ENCODE assay signal across 9 mouse cellular contexts in the genomic region with DNA sequence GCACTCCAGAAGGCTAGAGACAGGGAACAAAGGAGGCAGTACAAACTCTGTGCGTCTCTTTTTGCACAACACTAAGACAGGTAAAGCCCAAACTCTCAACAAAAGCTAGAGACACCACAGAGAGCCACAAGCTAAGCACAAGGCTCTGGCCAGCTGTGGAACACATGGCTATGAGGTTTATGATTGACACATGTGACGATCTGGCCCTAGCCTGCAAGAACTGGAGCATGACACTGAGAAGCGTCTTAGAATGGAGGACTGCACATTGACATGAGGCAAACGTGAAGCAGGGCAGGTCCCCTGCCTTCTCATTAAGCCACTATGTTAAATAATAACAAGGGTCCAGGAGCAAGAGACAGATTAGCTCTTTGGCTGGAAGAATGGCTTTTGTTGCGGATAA. TPM values are rescaled to one million over a fixed set of nuclear protein-coding genes. Genes with fewer than 3 reads are reported as not detected.
DNase-seq lines count a peak whose midpoint lies in the region; ATAC-seq and TF ChIP-seq lines count a peak whose summit lies in the region.
"Had no signal": no experiment of that assay in that cellular context is flagged by ENCODE, and none has a peak within 500 bp of the region (broad histone marks: within the 10 kb centered on the region; RNA-seq: fewer than 3 reads in every experiment).

No protein-coding gene starts in this region.

- no peak for ATAC-seq in forebrain, embryonic 11.5 days (replicated peaks; ENCODE audit: low FRiP score)
- ATAC-seq in forebrain, postnatal 0 days, result no peak
- ATAC-seq in hindbrain, postnatal 0 days, result no peak
- ATAC-seq in liver, postnatal 0 days, result no peak

- no peak for DNase-seq in forebrain, embryonic 11.5 days (ENCODE audit: low spot score)
- DNase-seq in forebrain, postnatal 0 days, result no peak
- DNase-seq in CH12.LX (ENCODE audit: extremely low read depth), result peak; percentile 51
- DNase-seq in hindbrain, postnatal 0 days (ENCODE audit: low spot score), result no peak
- no peak for DNase-seq in liver, postnatal 0 days
- no peak for DNase-seq in cerebellum, adult 8-10 months
- DNase-seq in adrenal gland, postnatal 14 days, result no peak
- no peak for DNase-seq in right cerebral cortex, adult 18-20 months
- DNase-seq: lung, adult 2 months had no signal

- peaks cover 27% of the 10 kb centered on the region for H3K4me1 ChIP-seq in forebrain, embryonic 11.5 days (replicated peaks; ENCODE audit: control insufficient read depth, insufficient read depth, low read length)
- H3K4me1 ChIP-seq in forebrain, postnatal 0 days (ENCODE audit: insufficient read depth), result no peaks in the 10 kb centered on the region; the same call in 1 of the 2 replicates
- peaks cover 6 to 66% of the 10 kb centered on the region in 2 experiments for H3K4me1 ChIP-seq in CH12.LX (ENCODE audit: control insufficient read depth in 1 of 2, insufficient read depth in 2 of 2)
- peaks cover 9% of the 10 kb centered on the region; the same call in 1 of the 2 replicates for H3K4me1 ChIP-seq in hindbrain, postnatal 0 days (ENCODE audit: insufficient read depth, low read length)
- peaks cover 24% of the 10 kb centered on the region for H3K4me1 ChIP-seq in liver, postnatal 0 days (ENCODE audit: insufficient read depth)

- H3K9me3 ChIP-seq in forebrain, embryonic 11.5 days (ENCODE audit: control insufficient read depth, low read length), result no peaks in the 10 kb centered on the region
- H3K9me3 ChIP-seq in forebrain, postnatal 0 days (ENCODE audit: low read length), result no peaks in the 10 kb centered on the region
- H3K9me3 ChIP-seq in CH12.LX (replicated peaks; ENCODE audit: low read length), result no peaks in the 10 kb centered on the region
- H3K9me3 ChIP-seq in hindbrain, postnatal 0 days (ENCODE audit: low read length), result no peaks in the 10 kb centered on the region
- H3K9me3 ChIP-seq in liver, postnatal 0 days (ENCODE audit: low read length), result no peaks in the 10 kb centered on the region

- no peak for TF ChIP-seq CTCF in forebrain, postnatal 0 days (IDR thresholded peaks at IDR 0.05; ENCODE audit: low read depth)
- no peak for TF ChIP-seq CTCF in CH12.LX (conservative IDR thresholded peaks at IDR 0.05 in 1 of 2, IDR thresholded peaks at IDR 0.05 in 1 of 2; ENCODE audit: low read depth in 2 of 2, low read length in 2 of 2)
- no peak for TF ChIP-seq CTCF in hindbrain, postnatal 0 days (IDR thresholded peaks at IDR 0.05; ENCODE audit: low read depth)
- no peak for TF ChIP-seq CTCF in liver, postnatal 0 days (IDR thresholded peaks at IDR 0.05; ENCODE audit: low read depth)

- H3K4me3 ChIP-seq in forebrain, embryonic 11.5 days (ENCODE audit: low read depth, low read length), result no peak overlapping the region
- H3K4me3 ChIP-seq in forebrain, postnatal 0 days (ENCODE audit: low read depth, low read length), result no peak overlapping the region
- H3K4me3 ChIP-seq in CH12.LX (replicated peaks in 1 of 3; ENCODE audit: low read depth in 2 of 3, low read length in 2 of 3, poor library complexity in 1 of 3), result peak overlapping the region in 2 of 3 experiments; percentile 85 to 92
- no peak overlapping the region for H3K4me3 ChIP-seq in hindbrain, postnatal 0 days (ENCODE audit: low read length)
- H3K4me3 ChIP-seq in liver, postnatal 0 days (ENCODE audit: low read depth, low read length), result no peak overlapping the region; the same call in 1 of the 2 replicates

- no peaks in the 10 kb centered on the region for H3K36me3 ChIP-seq in forebrain, embryonic 11.5 days (ENCODE audit: control insufficient read depth, insufficient read depth, low read length)
- H3K36me3 ChIP-seq in forebrain, postnatal 0 days (ENCODE audit: insufficient read depth), result no peaks in the 10 kb centered on the region
- peaks cover 0 to 24% of the 10 kb centered on the region in 2 experiments for H3K36me3 ChIP-seq in CH12.LX (replicated peaks in 1 of 2; ENCODE audit: control insufficient read depth in 1 of 2, insufficient read depth in 1 of 2, low read length in 1 of 2)
- no peaks in the 10 kb centered on the region for H3K36me3 ChIP-seq in hindbrain, postnatal 0 days (ENCODE audit: insufficient read depth, low read length)
- H3K36me3 ChIP-seq in liver, postnatal 0 days (replicated peaks; ENCODE audit: insufficient read depth, low read length), result 0 out of 2 replicates have a peak, but pooled peaks cover 2% of the 10 kb centered on the region

- H3K4me2 ChIP-seq in forebrain, embryonic 11.5 days (ENCODE audit: low read depth, low read length, severe bottlenecking), result peak overlapping the region; percentile 28; the same call in 1 of the 2 replicates
- H3K4me2 ChIP-seq in forebrain, postnatal 0 days (ENCODE audit: low read depth), result no peak overlapping the region
- H3K4me2 ChIP-seq in CH12.LX (ENCODE audit: insufficient read depth, low read depth, poor library complexity, severe bottlenecking), result peak overlapping the region; percentile 89
- peak overlapping the region; percentile 76; the same call in 1 of the 2 replicates for H3K4me2 ChIP-seq in hindbrain, postnatal 0 days (ENCODE audit: low read depth, low read length)
- peak overlapping the region; percentile 74 for H3K4me2 ChIP-seq in liver, postnatal 0 days (ENCODE audit: low read depth, low read length)

- TF ChIP-seq RAD21 in CH12.LX (IDR thresholded peaks at IDR 0.05; ENCODE audit: low read depth, low read length), result no peak

- no peak for TF ChIP-seq EP300 in CH12.LX (IDR thresholded peaks at IDR 0.05; ENCODE audit: low read length)
- no peak for TF ChIP-seq EP300 in liver, postnatal 0 days (IDR thresholded peaks at IDR 0.05; ENCODE audit: low read depth)

- no peak overlapping the region; the same call in 1 of the 2 replicates for H3K9ac ChIP-seq in forebrain, embryonic 11.5 days (ENCODE audit: low read length)
- no peak overlapping the region for H3K9ac ChIP-seq in forebrain, postnatal 0 days
- H3K9ac ChIP-seq in CH12.LX (ENCODE audit: insufficient read depth, low read depth), result 0 out of 2 replicates have a peak overlapping the region, but pooled peaks have one; percentile 18
- H3K9ac ChIP-seq in hindbrain, postnatal 0 days (replicated peaks; ENCODE audit: low read length), result no peak overlapping the region
- H3K9ac ChIP-seq in liver, postnatal 0 days (replicated peaks), result no peak overlapping the region

- 48% methylated on average over 5 of the region's 5 CpGs for WGBS in forebrain, embryonic 11.5 days
- 43% methylated on average over 5 of the region's 5 CpGs for WGBS in forebrain, postnatal 0 days
- WGBS in hindbrain, postnatal 0 days, result 49% methylated on average over 5 of the region's 5 CpGs
- WGBS in liver, postnatal 0 days (ENCODE audit: insufficient replicate concordance), result 58% methylated on average over 5 of the region's 5 CpGs

- TF ChIP-seq POLR2A in CH12.LX (IDR thresholded peaks at IDR 0.05; ENCODE audit: low read depth, low read length), result no peak

- H3K79me2 ChIP-seq in CH12.LX (replicated peaks; ENCODE audit: control insufficient read depth, extremely low read depth, insufficient read depth, poor library complexity, severe bottlenecking), result 0 out of 2 replicates have a peak, but pooled peaks cover 2% of the 10 kb centered on the region

- no peak overlapping the region for H3K27ac ChIP-seq in forebrain, embryonic 11.5 days (ENCODE audit: low read depth, low read length)
- H3K27ac ChIP-seq in forebrain, postnatal 0 days (ENCODE audit: low read depth, low read length), result no peak overlapping the region
- H3K27ac ChIP-seq in CH12.LX (ENCODE audit: insufficient read depth, low read depth), result no peak overlapping the region
- H3K27ac ChIP-seq in hindbrain, postnatal 0 days, result no peak overlapping the region
- H3K27ac ChIP-seq in liver, postnatal 0 days (ENCODE audit: low read depth), result no peak overlapping the region

- H3K27me3 ChIP-seq in forebrain, embryonic 11.5 days (ENCODE audit: control insufficient read depth, insufficient read depth, low read length), result no peaks in the 10 kb centered on the region
- no peaks in the 10 kb centered on the region for H3K27me3 ChIP-seq in forebrain, postnatal 0 days (ENCODE audit: insufficient read depth, low read length)
- peaks cover 4% of the 10 kb centered on the region for H3K27me3 ChIP-seq in CH12.LX (replicated peaks)
- H3K27me3 ChIP-seq in hindbrain, postnatal 0 days (ENCODE audit: insufficient read depth, low read length), result no peaks in the 10 kb centered on the region
- no peaks in the 10 kb centered on the region for H3K27me3 ChIP-seq in liver, postnatal 0 days (ENCODE audit: insufficient read depth, low read length)

- in situ Hi-C loops in CH12.LX (cut with MboI; ENCODE audit: low pct_ligation_motif_present, low pct_unique_long_range_greater_than_20kb, low sequenced_read_pairs), result loop anchor here (5.0 kb wide), 1 partner anchor 40 kb away; no protein-coding TSS in a partner anchor

- dilution Hi-C loops in CH12.LX (cut with MboI; ENCODE audit: extremely low pct_ligation_motif_present, extremely low pct_unique_long_range_greater_than_20kb, low sequenced_read_pairs), result no loop called here

TF ChIP-seq in CH12.LX, 34 proteins besides CTCF, POLR2A, EP300 and RAD21 (continues in another document):
- TF ChIP-seq ETS1 (conservative IDR thresholded peaks at IDR 0.05; ENCODE audit: low read depth, low read length) (peak; percentile 50), MYC (IDR thresholded peaks at IDR 0.05; ENCODE audit: low read depth, low read length) (peak; percentile 70), MAZ (IDR thresholded peaks at IDR 0.05; ENCODE audit: low read depth, low read length) (no peak), UBTF (IDR thresholded peaks at IDR 0.05; ENCODE audit: low read depth, low read length) (no peak), BHLHE40 (IDR thresholded peaks at IDR 0.05; ENCODE audit: low read depth, low read length) (0 out of 2 replicates have a peak, but pooled peaks have one; percentile 17), MXI1 (IDR thresholded peaks at IDR 0.05; ENCODE audit: low read depth, low read length) (peak; percentile 77), MAX (IDR thresholded peaks at IDR 0.05; ENCODE audit: low read length) (peak; percentile 77), KAT2A (IDR thresholded peaks at IDR 0.05; ENCODE audit: insufficient replicate concordance, low read length) (no peak), MAFK (IDR thresholded peaks at IDR 0.05; ENCODE audit: insufficient replicate concordance, low read length) (no peak), SIN3A (IDR thresholded peaks at IDR 0.05; ENCODE audit: low read length) (0 out of 2 replicates have a peak, but pooled peaks have one; percentile 46)

RNA-seq across cellular contexts. Expression of a gene that starts 1.8 kb away (rescaled TPM):
- polyA plus RNA-seq in forebrain, embryonic 11.5 days (2014; fragmentation: Nextera tagmentation; extraction: Ambion mirVana), result 6.2 and 6.8 TPM in 2 replicates
- 0.85 and 1.9 TPM in 2 replicates for total RNA-seq in forebrain, postnatal 0 days (2014; rRNA removed)
- polyA plus RNA-seq in forebrain, postnatal 0 days (2015; fragmentation: Nextera tagmentation; extraction: Ambion mirVana), result 0.98 and 1.3 TPM in 2 replicates
- total RNA-seq in CH12.LX (2012; rRNA removed) (2.4 and 2.9 TPM in 2 replicates), CH12.LX (2014; rRNA removed) (1.3 and 1.9 TPM in 2 replicates)
- 4.7 and 6.6 TPM in 2 replicates for polyA plus RNA-seq in CH12.LX (2012; ENCODE audit: insufficient read length, low read depth)
- 1.5 and 1.6 TPM in 2 replicates for total RNA-seq in hindbrain, postnatal 0 days (2014; rRNA removed)
- polyA plus RNA-seq in hindbrain, postnatal 0 days (2015; fragmentation: Nextera tagmentation; extraction: Ambion mirVana), result 1.7 and 1.9 TPM in 2 replicates
- 5.5 and 6.5 TPM in 2 replicates for polyA plus RNA-seq in liver, postnatal 0 days (2015; fragmentation: Nextera tagmentation; extraction: Ambion mirVana)
- total RNA-seq in adrenal gland, postnatal 14 days (2021), result 7.0 and 7.1 TPM in 2 replicates

Comparison
In these comparisons a context has a peak if more than half of its experiments do, and no peak if none do; other contexts are left out.
1. H3K4me3 ChIP-seq: peak in CH12.LX (2 of 3); none in forebrain, embryonic 11.5 days (single experiment), forebrain, postnatal 0 days (single experiment), hindbrain, postnatal 0 days (single experiment) and liver, postnatal 0 days (single experiment).